Mouse (Mus musculus) ES-CJ7 (cell line): ENCODE data around the gene Themis.

ENCODE experiments used
- DNase-seq: peaks from one replicate; pipeline ENCODE4 v3.0.0; 2011; ENCODE audit warnings: low read depth, low spot score

Gene Themis

DNA sequence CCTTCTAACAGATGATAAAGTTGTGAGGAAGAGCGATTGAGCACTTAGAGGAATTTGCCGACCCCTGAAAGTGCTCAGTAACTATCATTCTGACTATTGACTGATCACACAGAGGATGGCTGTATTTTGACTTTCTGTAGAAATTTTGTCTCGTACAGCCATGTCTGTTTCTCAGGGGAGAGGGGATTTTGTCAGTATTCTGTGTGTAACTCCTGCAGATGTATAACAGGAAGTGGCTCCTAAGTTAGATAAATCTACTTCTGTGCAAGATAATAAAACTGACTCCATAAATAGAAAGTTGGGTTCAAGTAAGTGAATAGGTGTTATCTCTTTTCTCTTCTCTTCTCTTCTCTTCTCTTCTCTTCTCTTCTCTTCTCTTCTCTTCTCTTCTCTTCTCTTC is 137.0 kb downstream of the Themis start:
- no peak for DNase-seq

DNA sequence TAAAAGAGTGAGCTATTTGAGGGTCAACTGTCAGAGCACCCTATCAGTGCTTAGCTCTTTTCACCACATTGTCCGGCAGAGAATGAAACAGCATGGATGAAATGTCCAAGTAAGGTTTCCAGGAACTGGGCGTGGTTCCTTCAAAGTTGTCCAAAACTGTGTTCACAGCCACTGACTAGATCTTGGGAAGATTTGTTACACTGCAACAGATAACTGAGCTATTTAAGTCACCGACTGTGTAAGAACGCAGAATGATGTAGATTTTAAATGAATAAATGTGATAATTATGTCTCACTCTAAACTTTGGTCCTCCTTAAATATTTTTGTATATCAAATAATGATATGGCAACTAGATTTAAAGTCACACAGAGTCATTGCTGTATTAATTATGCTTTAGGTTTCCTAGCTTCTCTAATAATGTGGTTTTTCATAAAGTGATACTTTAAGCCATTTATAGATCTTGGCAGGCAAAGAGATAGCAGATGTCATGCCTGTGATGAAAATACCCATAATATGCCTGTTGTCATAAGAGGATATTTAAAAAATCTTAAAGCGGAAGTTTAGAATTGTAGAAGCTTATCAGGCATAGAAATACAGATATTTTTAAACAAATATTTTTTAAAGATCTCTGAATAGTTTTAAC is 143.9 kb downstream of the Themis start:
- DNase-seq = peak; percentile 7

DNA sequence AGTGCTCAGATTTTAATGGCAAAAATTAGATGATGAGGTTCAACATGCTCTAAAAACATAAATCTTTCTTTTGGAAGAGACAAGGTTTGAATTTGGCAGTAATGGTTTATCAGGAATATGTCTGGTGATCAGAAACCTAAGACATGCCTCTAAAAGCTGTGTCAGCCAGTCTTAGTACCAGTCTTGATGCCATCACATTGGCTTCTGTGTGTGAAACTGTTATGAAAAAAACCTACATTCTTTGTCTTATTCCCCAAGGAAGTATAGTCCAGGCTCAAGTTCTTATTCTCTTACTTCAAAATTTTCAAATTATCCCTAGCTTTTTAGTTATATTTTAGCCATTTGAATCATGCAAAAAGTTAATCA is 144.4 kb downstream of the Themis start:
- DNase-seq = no peak

DNA sequence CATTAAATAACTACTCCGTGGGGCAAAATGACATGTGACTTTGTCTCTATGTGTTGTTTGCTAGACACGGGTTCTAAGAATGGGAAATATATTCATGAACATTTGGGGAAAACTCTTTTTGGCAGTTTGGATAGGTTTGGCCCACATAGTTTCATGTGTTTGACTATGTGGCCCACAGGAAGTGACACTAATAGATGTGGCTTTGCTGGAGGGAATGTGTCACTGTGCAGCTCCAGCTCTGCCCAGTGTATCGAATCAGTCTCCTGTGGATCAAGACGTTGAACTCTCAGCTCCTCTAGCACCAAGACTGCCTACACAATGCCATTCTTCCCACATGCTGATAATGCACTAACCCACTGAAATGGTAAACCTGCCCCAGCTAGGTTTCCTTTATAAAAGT is 148.0 kb downstream of the Themis start:
- DNase-seq = no peak

DNA sequence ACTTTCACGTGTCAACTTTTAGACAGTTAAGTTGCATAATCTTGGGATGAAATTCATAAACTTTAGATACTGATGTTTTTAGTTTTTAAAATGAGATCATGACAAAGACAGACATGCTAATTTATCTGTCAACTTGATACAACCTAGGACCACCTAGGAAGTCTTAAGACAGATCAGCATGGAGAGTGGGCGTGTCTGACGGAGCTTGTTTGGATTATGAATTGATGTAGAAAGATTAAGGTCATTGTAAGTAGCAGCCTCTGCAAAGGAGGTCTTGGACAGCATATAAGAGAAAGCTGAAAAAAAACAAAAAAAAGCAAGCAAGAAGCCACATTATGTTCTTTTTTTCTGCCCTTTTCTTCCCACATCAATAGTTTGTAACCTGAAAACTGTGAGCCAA is 154.2 kb downstream of the Themis start:
- DNase-seq = no peak

DNA sequence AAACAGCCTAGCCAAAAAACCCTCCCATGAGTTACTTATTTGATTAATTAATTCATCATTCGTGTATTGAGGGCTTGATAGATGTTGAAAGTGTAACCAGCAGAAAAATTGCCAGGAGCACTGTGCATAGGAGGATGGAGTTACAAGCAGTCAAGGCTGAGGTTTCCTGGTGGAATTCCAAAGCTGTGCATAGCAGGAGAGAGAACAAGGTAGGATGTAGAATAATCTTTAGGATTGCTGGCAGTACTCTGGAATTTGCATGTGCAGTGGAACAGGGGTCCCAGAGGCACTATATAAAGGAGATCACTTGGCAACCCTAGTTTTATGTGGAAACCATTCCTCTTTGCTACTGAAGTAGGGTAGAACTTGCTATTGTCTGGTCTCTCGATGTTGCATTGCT is 174.4 kb downstream of the Themis start:
- DNase-seq = no peak

DNA sequence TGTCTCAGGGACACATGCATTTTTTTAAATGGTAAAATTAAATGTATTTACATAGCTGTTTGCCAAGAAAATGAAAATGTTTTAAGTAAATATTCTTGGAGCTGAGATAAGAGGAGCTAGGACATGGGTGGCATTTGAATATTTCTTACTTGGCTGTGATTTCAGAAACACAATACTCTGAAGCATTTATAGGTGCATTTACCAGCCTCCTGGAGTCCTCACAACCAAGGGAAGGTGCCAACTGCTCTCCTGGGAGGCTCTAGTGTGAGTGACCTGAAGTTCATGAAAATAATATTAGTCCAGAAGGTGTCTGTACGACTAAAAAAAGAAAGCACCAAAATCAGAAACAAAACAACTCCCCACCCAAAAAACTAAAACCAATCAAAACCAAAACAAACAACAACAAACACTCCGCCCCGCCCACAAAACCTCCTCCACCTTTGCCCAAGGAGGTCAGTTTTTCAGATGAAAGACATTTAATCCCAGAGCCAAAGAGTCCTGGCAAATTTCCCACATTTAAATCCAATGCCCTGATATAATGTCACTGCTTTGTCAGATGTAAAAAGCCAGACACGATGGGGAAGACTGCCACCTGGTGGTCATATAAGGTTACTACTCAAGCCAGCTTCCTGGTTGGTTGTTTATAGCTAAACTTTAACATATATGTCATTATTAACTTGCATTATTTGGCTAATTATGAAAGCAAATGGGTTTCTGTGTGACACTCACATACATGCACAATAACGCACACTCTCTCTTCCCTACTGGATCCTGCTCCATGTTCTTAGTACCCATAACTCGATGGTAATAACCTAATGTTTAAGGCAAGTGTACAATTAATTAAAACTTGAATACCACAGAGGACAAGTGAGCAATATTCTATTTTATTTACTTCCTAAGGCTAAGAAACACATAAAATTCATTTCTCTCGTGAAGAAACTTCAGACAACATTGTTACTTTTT is 175.9 kb downstream of the Themis start:
- DNase-seq = peak; percentile 44

DNA sequence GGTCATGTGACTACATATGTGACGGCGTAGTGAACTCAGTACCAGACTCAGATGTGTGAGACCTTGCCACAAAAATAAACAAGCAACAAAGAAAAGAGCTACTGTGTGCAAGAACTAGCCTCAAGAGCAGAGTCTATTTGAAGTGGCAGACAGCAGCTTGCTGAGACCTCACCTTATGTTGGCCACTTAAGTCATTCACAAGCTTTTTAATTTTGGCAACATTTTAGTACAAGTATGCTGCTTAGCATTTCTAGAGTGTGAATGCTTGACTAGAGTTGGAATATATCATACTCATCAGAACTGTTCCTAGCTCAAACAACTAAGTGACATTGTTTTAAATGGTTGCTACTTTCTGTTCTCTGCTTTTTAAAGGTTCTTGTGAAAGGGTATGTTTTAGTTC is 188.0 kb downstream of the Themis start:
- no peak for DNase-seq

DNA sequence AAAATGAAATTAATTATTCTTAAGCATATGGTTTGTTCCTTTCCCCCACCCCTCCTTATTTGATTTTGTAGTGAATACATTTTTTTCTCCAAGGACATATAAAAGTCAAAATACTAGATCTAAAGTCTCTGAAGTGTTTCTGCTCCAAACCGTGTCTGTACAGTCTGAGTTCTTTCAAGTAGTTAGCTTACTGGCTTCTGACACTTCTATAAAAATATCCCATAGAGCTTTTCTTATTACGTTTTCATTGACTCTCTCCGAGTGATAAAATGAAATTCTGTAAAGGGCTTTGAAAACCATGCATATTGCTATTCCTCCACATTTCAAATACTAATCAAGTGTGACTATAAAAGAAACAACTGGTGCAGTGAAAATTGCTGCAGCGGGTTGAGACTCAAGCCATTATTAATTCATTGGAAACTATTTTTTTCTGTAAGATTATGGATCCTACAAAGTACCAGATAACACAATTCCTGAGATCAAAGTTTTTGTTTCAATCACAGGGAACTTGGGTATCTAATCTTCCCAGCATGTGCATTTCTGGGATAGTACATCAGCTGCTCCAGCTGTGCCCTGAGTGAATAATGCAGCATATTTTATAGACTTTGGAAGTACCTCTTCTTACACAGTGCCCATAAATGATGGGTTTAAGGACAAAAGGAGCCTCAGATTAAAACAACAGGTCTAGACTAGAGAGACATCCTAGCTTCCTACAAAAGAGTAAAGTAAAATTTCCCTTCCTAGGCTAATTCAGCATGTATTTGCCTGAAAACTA is 202.6 kb downstream of the Themis start:
- no peak for DNase-seq

DNA sequence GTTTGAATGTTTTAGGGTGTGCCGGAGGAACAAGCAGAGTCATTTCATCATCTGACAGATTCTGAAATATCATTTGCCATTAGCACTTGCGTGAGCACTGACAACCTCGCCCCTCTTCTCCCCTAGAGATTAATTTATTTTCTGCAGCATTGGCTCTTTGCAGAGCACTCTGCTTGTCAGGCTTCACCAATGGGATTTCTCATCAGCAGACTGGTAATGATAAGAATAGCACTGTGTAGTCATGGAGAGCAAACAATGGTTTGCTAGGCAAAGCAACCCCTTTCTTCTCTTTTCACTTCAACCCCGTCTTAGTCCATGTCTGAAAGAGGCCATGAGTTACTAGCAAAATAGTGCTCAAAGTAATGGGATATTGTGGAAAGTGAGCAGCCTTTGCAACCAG is 206.4 kb downstream of the Themis start:
- DNase-seq = no peak

DNA sequence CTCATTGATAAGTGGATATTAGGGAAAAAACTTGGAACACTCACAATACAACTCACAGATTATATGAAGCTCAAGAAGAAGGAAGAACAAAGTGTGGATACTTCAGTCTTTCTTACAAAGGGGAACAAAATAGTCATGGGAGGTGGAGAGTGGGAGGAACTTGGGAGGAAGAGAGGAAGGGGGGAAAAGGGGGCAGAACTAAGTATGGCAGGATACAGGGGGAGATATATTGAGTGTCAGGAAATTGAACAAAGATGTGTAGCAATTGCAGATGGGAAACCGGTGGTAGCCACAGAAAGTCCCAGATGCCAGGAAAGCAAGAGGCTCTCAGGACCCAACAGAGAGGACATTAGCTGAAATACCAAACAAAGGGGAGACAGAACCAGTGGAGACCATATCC is 219.5 kb downstream of the Themis start:
- DNase-seq = no peak

DNA sequence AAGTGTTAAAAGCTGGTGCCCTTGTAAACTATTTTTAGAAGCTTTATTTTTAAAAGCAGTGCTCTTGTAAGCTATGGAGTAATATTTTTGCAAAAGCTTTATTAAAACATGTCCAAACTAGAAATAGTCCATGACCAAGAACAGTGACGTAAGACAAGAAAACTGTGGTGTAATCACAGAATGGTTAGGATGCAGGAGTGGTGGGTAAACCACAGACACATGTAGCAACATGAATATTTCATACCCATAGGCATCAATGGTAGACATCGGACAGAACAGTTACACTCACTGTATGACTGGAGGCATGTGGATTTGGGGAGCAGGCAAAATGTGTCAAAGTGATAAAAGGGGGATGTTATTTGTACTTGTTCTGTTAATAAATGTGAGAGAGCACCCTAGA is 222.7 kb downstream of the Themis start:
- DNase-seq = no peak

DNA sequence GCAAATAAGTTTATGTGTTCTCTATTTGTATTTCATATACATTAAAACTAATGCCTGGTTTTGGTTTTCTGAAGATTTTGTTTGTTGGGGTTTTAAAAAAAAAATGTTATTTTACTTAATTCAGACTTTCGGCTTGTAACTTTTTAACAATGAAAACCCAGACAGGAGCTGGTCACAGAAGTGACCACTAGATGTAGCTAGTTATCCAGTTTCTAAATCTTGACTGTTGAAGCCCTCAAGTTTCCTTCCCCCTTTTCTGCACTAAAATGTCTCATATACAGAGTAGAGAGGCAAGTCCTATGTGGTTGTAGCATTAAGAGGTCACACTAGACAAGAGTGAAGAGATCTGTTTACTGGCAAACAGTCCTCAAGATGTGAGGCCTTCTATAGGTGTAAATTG is 230.2 kb downstream of the Themis start:
- DNase-seq = peak; percentile 16
